Comparison of ENCODE assay signal across 9 mouse cellular contexts in genomic region chr5:149861489-149861962, GRCm38 (mm10).
DNase-seq lines count a peak whose midpoint lies in the region; ATAC-seq and TF ChIP-seq lines count a peak whose summit lies in the region.
"Had no signal": no experiment of that assay in that cellular context is flagged by ENCODE, and none has a peak within 500 bp of the region (broad histone marks: within the 10 kb centered on the region; RNA-seq: fewer than 3 reads in every experiment).

No protein-coding gene starts in this region.

- no peak overlapping the region for H3K9ac ChIP-seq in hindbrain, embryonic 15.5 days
- H3K9ac ChIP-seq: liver, embryonic 15.5 days had no signal

- H3K4me2 ChIP-seq in hindbrain, embryonic 15.5 days, result no peak overlapping the region
- H3K4me2 ChIP-seq: liver, embryonic 15.5 days had no signal

- DNase-seq in gastrocnemius, adult 18-20 months (ENCODE audit: low spot score), result peak; percentile 32
- no peak for DNase-seq in gastrocnemius, adult 8-10 months (ENCODE audit: low spot score in 2 of 2)
- peak; percentile 59 for DNase-seq in forelimb bud, embryonic 11.5 days (ENCODE audit: low read depth, low spot score)
- peak; percentile 46 to 73 for DNase-seq in layer of hippocampus, postnatal 25 days (ENCODE audit: extremely low spot score in 1 of 2, low spot score in 1 of 2)
- peak; percentile 31 for DNase-seq in thymus, postnatal 25 days

- no peak for TF ChIP-seq POLR2A in bone marrow macrophage, adult 2 months (IDR thresholded peaks at IDR 0.05; ENCODE audit: borderline replicate concordance, low read depth, low read length)

- WGBS in hindbrain, embryonic 15.5 days, result 53% methylated on average over 4 of the region's 4 CpGs

- H3K36me3 ChIP-seq in hindbrain, embryonic 15.5 days, result no peaks in the 10 kb centered on the region
- H3K36me3 ChIP-seq: liver, embryonic 15.5 days had no signal

- peak; percentile 54; the same call in 1 of the 2 replicates for ATAC-seq in hindbrain, embryonic 15.5 days (ENCODE audit: low FRiP score, low read depth)
- ATAC-seq in megakaryocyte progenitor cell, adult 5-6 weeks (replicated peaks; ENCODE audit: poor library complexity), result peak; percentile 80

- no peaks in the 10 kb centered on the region for H3K9me3 ChIP-seq in hindbrain, embryonic 15.5 days
- H3K9me3 ChIP-seq: liver, embryonic 15.5 days had no signal

- no peaks in the 10 kb centered on the region for H3K27me3 ChIP-seq in hindbrain, embryonic 15.5 days
- H3K27me3 ChIP-seq: liver, embryonic 15.5 days had no signal

- no peak overlapping the region for H3K4me3 ChIP-seq in bone marrow macrophage, adult 2 months (ENCODE audit: insufficient read depth, low read length)
- H3K4me3 ChIP-seq in hindbrain, embryonic 15.5 days, result no peak overlapping the region
- H3K4me3 ChIP-seq: liver, embryonic 15.5 days had no signal

- TF ChIP-seq CTCF in bone marrow macrophage, adult 2 months (IDR thresholded peaks at IDR 0.05; ENCODE audit: low read depth, low read length), result peak; percentile 21; the same call in 1 of the 2 replicates

- no peak overlapping the region for H3K27ac ChIP-seq in bone marrow macrophage, adult 2 months (ENCODE audit: insufficient read depth, low read depth, low read length)
- no peak overlapping the region for H3K27ac ChIP-seq in hindbrain, embryonic 15.5 days (replicated peaks)
- H3K27ac ChIP-seq: liver, embryonic 15.5 days had no signal

- no peaks in the 10 kb centered on the region for H3K4me1 ChIP-seq in bone marrow macrophage, adult 2 months (ENCODE audit: control insufficient read depth, insufficient read depth, low read length)
- H3K4me1 ChIP-seq in hindbrain, embryonic 15.5 days (replicated peaks), result no peaks in the 10 kb centered on the region
- H3K4me1 ChIP-seq: liver, embryonic 15.5 days had no signal

Comparison
In these comparisons a context has a peak if more than half of its experiments do, and no peak if none do; other contexts are left out.
1. DNase-seq: peak in gastrocnemius, adult 18-20 months (single experiment), forelimb bud, embryonic 11.5 days (single experiment), layer of hippocampus, postnatal 25 days (2 of 2) and thymus, postnatal 25 days (single experiment); none in gastrocnemius, adult 8-10 months (0 of 2).